Mouse (Mus musculus) spleen, adult 2 months (tissue): Measurements from ENCODE around the gene Wscd2. TPM values are rescaled to one million over a fixed set of nuclear protein-coding genes. Genes with fewer than 3 reads are reported as not detected.

ENCODE experiments used
- DNase-seq, 2 experiments: peaks; one replicate each; pipeline versions ENCODE4 v3.0.0 to v3.0.0-alpha.2; 2012 to 2021; ENCODE audit warnings: low spot score in 2 of 2, low read depth in 1 of 2
- H3K27ac ChIP-seq: fragments of 200-500 bp; 2 replicates; pipeline ENCODE4 v1.5.1; 2012; ENCODE audit warnings: low read length, inconsistent platforms; ENCODE audit not compliant: insufficient read depth
- H3K27me3 ChIP-seq: fragments of 200-500 bp; 2 replicates; pipeline ENCODE4 v1.6.1; 2012; ENCODE audit warnings: mild to moderate bottlenecking, moderate library complexity, low read length, inconsistent platforms; ENCODE audit not compliant: control insufficient read depth, insufficient read depth
- H3K36me3 ChIP-seq: fragments of 200-500 bp; 2 replicates; pipeline ENCODE4 v1.6.1; 2012; ENCODE audit warnings: mild to moderate bottlenecking, low read length, inconsistent platforms; ENCODE audit not compliant: control insufficient read depth, insufficient read depth
- H3K4me1 ChIP-seq: fragments of 200-500 bp; 2 replicates; pipeline ENCODE4 v1.6.1; 2011; ENCODE audit warnings: inconsistent platforms; ENCODE audit not compliant: control insufficient read depth, insufficient read depth, insufficient read length
- H3K4me3 ChIP-seq: fragments of 200-500 bp; 2 replicates; pipeline ENCODE4 v1.5.1; 2011; ENCODE audit warnings: mild to moderate bottlenecking, inconsistent platforms; ENCODE audit not compliant: insufficient read depth, insufficient read length; ENCODE audit errors: extremely low read depth
- CTCF ChIP-seq: fragments of 200-500 bp; IDR thresholded peaks from 2 replicates; pipeline ENCODE4 v1.5.1; 2011; ENCODE audit warnings: mild to moderate bottlenecking, inconsistent platforms; ENCODE audit not compliant: insufficient read depth, insufficient read length, insufficient replicate concordance; ENCODE audit errors: extremely low read depth
- POLR2A ChIP-seq: fragments of 200-500 bp; IDR thresholded peaks from 2 replicates; pipeline ENCODE4 v1.6.1; 2011; ENCODE audit warnings: low read depth, low read length, inconsistent platforms
- WGBS: fragments of 180-500 bp; shearing (Covaris S2); methylation state at CpG from one replicate; pipeline ENCODE4 v1.1.7; 2018; 5-methylcytosine and 5-hydroxymethylcytosine counted together
- polyA plus RNA-seq: library from polyadenylated mRNA; depleted of rRNA; stranded (reverse); fragments of >200 nt; gene quantifications from 2 replicates; pipeline ENCODE4 v1.2.3, GENCODE M21; 2012

Wscd2 gene
- polyA plus RNA-seq, 1 experiment = 1.2 TPM

- 22% methylated on average over 6 of the region's 6 CpGs for WGBS
- H3K27ac ChIP-seq = no peak overlapping the region
- H3K4me3 ChIP-seq = no peak overlapping the region
- TF ChIP-seq CTCF (no peak), POLR2A (no peak)
- no peaks in the 10 kb centered on the region for H3K27me3 ChIP-seq
- H3K36me3 ChIP-seq = no peaks in the 10 kb centered on the region
- no peak for DNase-seq
- H3K4me1 ChIP-seq = no peaks in the 10 kb centered on the region
Measured at GRCm38 (mm10) chr5:113506065-113506464, 15.9 kb downstream of the Wscd2 start.

DNA sequence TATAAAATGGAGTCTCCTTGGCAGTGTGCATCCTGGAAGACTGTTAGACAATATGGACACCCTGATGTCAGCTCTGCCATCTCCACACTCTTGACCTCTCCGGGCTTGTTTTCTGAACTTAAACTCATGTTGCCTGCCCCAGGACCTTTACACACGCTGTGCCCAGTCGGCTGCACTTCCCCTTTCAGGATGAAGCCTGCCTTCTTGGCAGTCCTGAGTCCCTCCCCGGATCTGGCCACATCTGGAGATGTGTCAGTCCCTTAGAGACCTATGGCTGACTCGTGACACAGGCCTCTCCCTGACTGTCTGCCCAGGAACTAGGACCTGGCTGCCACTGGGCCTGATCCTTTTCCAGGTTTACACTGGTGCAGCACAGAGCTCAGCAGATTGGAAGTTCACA, 16.6 kb downstream of the Wscd2 start:
- no peak overlapping the region for H3K27ac ChIP-seq
- H3K4me3 ChIP-seq = no peak overlapping the region
- no peaks in the 10 kb centered on the region for H3K27me3 ChIP-seq
- DNase-seq = no peak
- 61% methylated on average over 5 of the region's 5 CpGs for WGBS
- H3K36me3 ChIP-seq = no peaks in the 10 kb centered on the region
- no peaks in the 10 kb centered on the region for H3K4me1 ChIP-seq
- TF ChIP-seq POLR2A = no peak

DNA sequence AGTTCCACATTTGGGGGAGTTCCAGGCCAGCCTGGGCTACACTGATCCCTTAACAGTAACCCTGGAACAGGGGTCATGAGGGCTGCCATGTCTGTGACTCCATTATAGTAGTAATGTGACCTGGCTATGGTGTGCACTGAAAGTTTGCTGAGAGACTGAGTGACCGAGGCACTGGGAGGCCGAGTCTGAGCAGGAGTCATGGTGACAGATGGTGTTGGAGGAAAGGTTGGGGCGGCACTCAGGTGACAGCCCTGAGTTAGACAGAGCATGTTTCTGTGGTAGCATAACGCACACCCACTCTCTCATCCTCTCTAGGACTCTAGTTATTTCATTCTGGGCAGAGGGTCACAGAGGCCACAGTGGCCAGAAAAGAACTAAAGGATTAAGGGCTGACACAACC, 19.0 kb downstream of the Wscd2 start:
- H3K4me1 ChIP-seq = no peaks in the 10 kb centered on the region
- TF ChIP-seq POLR2A (no peak), CTCF (no peak)
- no peaks in the 10 kb centered on the region for H3K36me3 ChIP-seq
- H3K27me3 ChIP-seq = no peaks in the 10 kb centered on the region
- no peak for DNase-seq
- 87% methylated on average over 4 of the region's 4 CpGs for WGBS
- H3K27ac ChIP-seq = no peak overlapping the region
- H3K4me3 ChIP-seq = no peak overlapping the region

DNA sequence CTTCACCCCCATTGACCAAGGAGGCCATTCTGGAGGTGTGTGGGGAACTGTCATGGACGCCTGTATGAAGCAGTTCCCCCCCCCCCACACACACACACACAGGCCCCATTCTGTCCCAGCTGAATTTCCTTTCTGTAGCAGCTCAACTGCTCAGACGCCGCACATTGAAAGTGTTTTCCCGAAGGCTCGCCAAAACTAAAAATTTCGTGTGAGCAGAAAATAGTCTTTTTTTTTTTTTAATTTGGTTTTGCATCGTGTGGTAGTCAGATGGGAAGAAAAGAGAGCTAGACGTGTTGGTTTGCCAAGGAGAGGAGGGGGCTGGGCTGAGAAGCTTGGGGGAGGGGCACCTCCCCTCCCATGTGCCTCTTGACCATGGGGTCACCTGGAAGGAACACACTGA, 23.5 kb downstream of the Wscd2 start:
- Histone ChIP-seq H3K36me3 (no peaks in the 10 kb centered on the region), H3K4me3 (no peak overlapping the region), H3K27ac (no peak overlapping the region), H3K27me3 (no peaks in the 10 kb centered on the region), H3K4me1 (no peaks in the 10 kb centered on the region)
- WGBS = 83% methylated on average over 8 of the region's 8 CpGs
- no peak for TF ChIP-seq POLR2A
- no peak for TF ChIP-seq CTCF
- no peak for DNase-seq

GRCm38 (mm10) chr5:113514062-113514461, 23.9 kb downstream of the Wscd2 start:
- Histone ChIP-seq H3K27ac (no peak overlapping the region), H3K36me3 (no peaks in the 10 kb centered on the region), H3K27me3 (no peaks in the 10 kb centered on the region), H3K4me3 (no peak overlapping the region), H3K4me1 (no peaks in the 10 kb centered on the region)
- WGBS = 80% methylated on average over 6 of the region's 6 CpGs
- DNase-seq = no peak
- TF ChIP-seq POLR2A (no peak), CTCF (no peak)

DNA sequence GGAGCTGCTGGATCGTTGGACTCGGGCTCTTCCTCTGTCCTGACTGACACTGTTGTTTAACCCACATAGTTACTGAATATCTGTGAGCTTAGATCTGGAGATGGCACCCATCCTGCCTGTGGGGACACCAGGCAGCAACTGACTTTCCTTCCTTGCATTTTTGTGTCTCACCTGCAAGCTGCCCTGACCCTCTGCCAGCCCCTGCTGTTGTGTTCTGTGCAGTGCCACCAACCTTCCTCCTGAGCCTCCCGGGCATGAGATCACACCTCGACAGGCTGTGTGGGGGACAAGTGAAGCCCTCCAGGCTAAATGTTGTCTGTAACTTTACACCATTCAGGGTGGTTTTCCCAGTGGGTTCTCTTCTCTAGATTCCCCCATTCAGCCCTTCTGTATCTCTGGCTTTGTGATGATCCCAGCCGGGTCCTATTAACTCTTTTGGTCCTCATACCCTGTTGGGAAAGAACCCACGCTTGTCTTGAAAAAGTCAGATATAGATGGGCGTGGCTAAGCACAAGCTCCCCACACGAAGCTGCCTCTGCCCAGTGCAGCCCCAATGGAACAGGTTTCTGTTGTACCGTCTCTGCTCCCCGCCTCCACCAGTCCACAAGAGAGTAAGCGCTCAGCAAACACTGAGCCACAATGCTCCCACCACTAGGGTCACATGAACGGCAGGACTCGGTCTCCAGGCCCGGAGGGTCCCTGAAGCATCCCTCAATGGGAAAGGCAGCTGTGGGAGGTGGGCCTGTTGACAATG, 26.2 kb downstream of the Wscd2 start:
- WGBS = 58% methylated on average over 14 of the region's 14 CpGs
- TF ChIP-seq POLR2A (no peak), CTCF (no peak)
- Histone ChIP-seq H3K27me3 (no peaks in the 10 kb centered on the region), H3K4me3 (no peak overlapping the region), H3K36me3 (no peaks in the 10 kb centered on the region), H3K27ac (no peak overlapping the region), H3K4me1 (no peaks in the 10 kb centered on the region)
- DNase-seq = no peak

DNA sequence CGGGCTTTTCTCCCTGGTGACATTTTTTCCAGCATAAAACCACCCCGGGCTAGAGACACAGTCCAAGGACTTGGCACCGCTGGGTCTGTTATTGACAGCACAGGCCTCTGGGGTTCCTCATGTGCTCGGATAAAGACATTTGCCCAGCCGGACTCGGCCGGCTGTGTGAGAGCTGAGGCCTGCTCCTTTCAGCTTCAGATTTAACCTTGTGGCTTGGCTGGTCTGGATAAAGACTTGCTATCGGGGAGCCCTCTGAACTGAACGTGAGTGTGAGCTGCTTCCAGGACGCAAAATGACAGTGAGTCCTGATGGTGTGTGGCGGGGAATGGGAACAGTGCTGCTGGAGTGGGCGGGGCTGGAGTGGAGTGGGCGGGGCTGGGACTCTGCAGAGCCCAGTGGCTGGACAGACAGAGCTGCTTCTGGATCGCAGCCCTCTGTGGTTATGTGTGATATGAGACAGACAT, 26.8 kb downstream of the Wscd2 start:
- H3K4me1 ChIP-seq = no peaks in the 10 kb centered on the region
- DNase-seq = no peak

More for the DNA sequence above, 26.8 kb downstream of the Wscd2 start:
- no peak overlapping the region for H3K27ac ChIP-seq
- no peaks in the 10 kb centered on the region for H3K36me3 ChIP-seq
- 58% methylated on average over 14 of the region's 14 CpGs for WGBS
- no peak for TF ChIP-seq CTCF
- no peak for TF ChIP-seq POLR2A
- no peaks in the 10 kb centered on the region for H3K27me3 ChIP-seq
- H3K4me3 ChIP-seq = no peak overlapping the region
